Mouse (Mus musculus) C2C12 (cell line): ENCODE measurements at regions not wholly inside any gene's neighbourhood (a gene's known extent, or its start where the extent isn't known, plus 50 kb on each side); places are given as distances from the start of the nearest gene placed in this dataset.

Experiments used
- H3K27me3 ChIP-seq: one replicate; pipeline ENCODE4 v1.6.1; 2011; ENCODE audit not compliant: control insufficient read depth, insufficient read depth, insufficient read length
- H3K36me3 ChIP-seq: one replicate; pipeline ENCODE4 v1.6.1; 2011; ENCODE audit not compliant: control insufficient read depth, insufficient read depth
- H3K4me3 ChIP-seq: one replicate; pipeline ENCODE4 v1.5.1; 2011; ENCODE audit warnings: mild to moderate bottlenecking, control low read depth; ENCODE audit not compliant: poor library complexity, insufficient read depth, severe bottlenecking
- H3K79me2 ChIP-seq: one replicate; pipeline ENCODE4 v1.6.1; 2011; ENCODE audit not compliant: control insufficient read depth, insufficient read depth
- H3K79me3 ChIP-seq: one replicate; pipeline ENCODE4 v1.6.1; 2011; ENCODE audit warnings: low read depth, control low read depth
- H3ac ChIP-seq: one replicate; pipeline ENCODE3; 2011; ENCODE audit warnings: low read depth; ENCODE audit not compliant: control insufficient read depth, insufficient read length
- CEBPB ChIP-seq: IDR thresholded peaks from one replicate; pipeline ENCODE4 v1.6.1; 2011; ENCODE audit warnings: low read depth, mild to moderate bottlenecking, control low read depth, moderate library complexity

- H3K27me3 ChIP-seq = no peaks in the 10 kb centered on the region
- no peaks in the 10 kb centered on the region for H3K79me3 ChIP-seq
- H3K4me3 ChIP-seq = no peak overlapping the region
- no peak overlapping the region for H3ac ChIP-seq
- no peak for TF ChIP-seq CEBPB
- H3K36me3 ChIP-seq = no peaks in the 10 kb centered on the region
- H3K79me2 ChIP-seq = no peaks in the 10 kb centered on the region
Measured at GRCm38 (mm10) chr2:171192181-171192580, 460.6 kb downstream of the Dok5 start.
